Comparison of ENCODE assay signal across 14 mouse cellular contexts in genomic region chr3:130660619-130661018, GRCm38 (mm10). TPM values are rescaled to one million over a fixed set of nuclear protein-coding genes. Genes with fewer than 3 reads are reported as not detected.
"Had no signal": no experiment of that assay in that cellular context is flagged by ENCODE, and none has a peak within 500 bp of the region (broad histone marks: within the 10 kb centered on the region; RNA-seq: fewer than 3 reads in every experiment).

No protein-coding gene starts in this region.

- H3K27ac ChIP-seq: limb, embryonic 12.5 days; liver, embryonic 15.5 days; lung, embryonic 15.5 days; midbrain, embryonic 13.5 days; stomach, embryonic 15.5 days had no signal

- H3K4me3 ChIP-seq: limb, embryonic 12.5 days; liver, embryonic 15.5 days; lung, embryonic 15.5 days; midbrain, embryonic 13.5 days; stomach, embryonic 15.5 days had no signal

- H3K4me1 ChIP-seq: limb, embryonic 12.5 days; liver, embryonic 15.5 days; lung, embryonic 15.5 days; midbrain, embryonic 13.5 days had no signal

- ATAC-seq: midbrain, embryonic 13.5 days had no signal

- DNase-seq: kidney, adult 18-20 months; kidney, postnatal 10 days; kidney, postnatal 4 days; right cerebral cortex, postnatal 14 days; thymus, postnatal 36 days had no signal

- H3K9me3 ChIP-seq: limb, embryonic 12.5 days; liver, embryonic 15.5 days; lung, embryonic 15.5 days; midbrain, embryonic 13.5 days; stomach, embryonic 15.5 days had no signal

- H3K36me3 ChIP-seq: limb, embryonic 12.5 days; liver, embryonic 15.5 days; lung, embryonic 15.5 days; midbrain, embryonic 13.5 days; stomach, embryonic 15.5 days had no signal

- H3K9ac ChIP-seq: limb, embryonic 12.5 days; liver, embryonic 15.5 days; lung, embryonic 15.5 days; midbrain, embryonic 13.5 days; stomach, embryonic 15.5 days had no signal

- H3K27me3 ChIP-seq: limb, embryonic 12.5 days; liver, embryonic 15.5 days; lung, embryonic 15.5 days; midbrain, embryonic 13.5 days; stomach, embryonic 15.5 days had no signal

- H3K4me2 ChIP-seq: limb, embryonic 12.5 days; liver, embryonic 15.5 days; lung, embryonic 15.5 days; midbrain, embryonic 13.5 days; stomach, embryonic 15.5 days had no signal

RNA-seq across cellular contexts. Expression of gene Etnppl, which starts 43.4 kb away (rescaled TPM):
- polyA plus RNA-seq: lung, embryonic 15.5 days; midbrain, embryonic 13.5 days; midbrain, postnatal 0 days; neural tube, embryonic 14.5 days; spleen, adult 2 months; thymus, postnatal 0 days had no signal
